Mouse (Mus musculus) adrenal gland, postnatal 4 days (tissue): ENCODE results near the gene 1500015O10Rik. TPM values are rescaled to one million over a fixed set of nuclear protein-coding genes. Genes with fewer than 3 reads are reported as not detected.
A peak's percentile ranks its signal among the peaks of the same experiment; 100 is the strongest.

Source experiments
- DNase-seq, 2 experiments: peaks; one replicate each; pipeline ENCODE4 v3.0.0; 2021 to 2022; ENCODE audit warnings: low spot score in 2 of 2, mixed read lengths in 2 of 2
- long read RNA-seq, 2 experiments: library from polyadenylated mRNA; stranded (forward); transcript quantifications; one replicate each; pipeline ENCODE4 v2.0.0; 2021
- total RNA-seq, 2 experiments: library from RNA; stranded (reverse); gene quantifications; 2 replicates each; pipeline ENCODE4 v1.2.3; 2021

Gene 1500015O10Rik
- 10 to 100 TPM; 56.9 to 57.7 TPM for total RNA-seq
- long read RNA-seq, experiment 1, transcript 1500015O10Rik-201 (4 exons, 902 nt), result major isoform, 57 of 133 reads
- long read RNA-seq, experiment 1, partial matches to known transcripts, result 75 of 133 reads
- long read RNA-seq, experiment 1, other reads (novel, unspliced or antisense), result 1 of 133 reads
- long read RNA-seq, experiment 2, transcript 1500015O10Rik-201 (4 exons, 902 nt), result major isoform, 37 of 88 reads
- long read RNA-seq, experiment 2, partial matches to known transcripts, result 51 of 88 reads
- long read RNA-seq, experiment 2, other reads (novel, unspliced or antisense), result 0 of 88 reads

DNA sequence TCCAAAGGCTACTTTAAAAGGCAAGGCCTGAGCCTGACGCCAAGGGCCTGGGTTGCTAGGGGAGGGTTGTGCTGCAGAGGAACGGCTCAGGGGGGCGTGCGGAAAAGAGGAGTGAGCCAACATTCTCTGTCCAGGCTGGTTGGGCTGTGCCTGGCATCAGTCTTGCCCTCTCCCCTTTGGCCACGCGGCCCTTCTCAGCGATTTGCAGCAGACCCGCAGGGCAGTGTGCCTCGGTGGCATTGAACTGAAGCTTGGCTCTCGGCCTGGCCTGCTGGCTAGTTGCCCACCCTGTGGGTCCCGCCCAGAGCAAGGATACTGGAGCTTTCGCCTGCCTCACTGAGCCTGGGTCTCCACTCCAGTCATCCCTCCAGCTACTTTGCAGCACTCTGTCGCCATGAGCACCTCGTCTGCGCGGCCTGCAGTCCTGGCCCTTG, at the start of gene 1500015O10Rik:
TSS of gene 1500015O10Rik (plus strand) at position 112 of the 434 bp plus-strand sequence.
- DNase-seq, result peak; percentile 42 to 46

- no peak for DNase-seq
These were observed 40.4 kb upstream of the 1500015O10Rik start for GRCm38 (mm10) chr1:43689983-43690382.

DNA sequence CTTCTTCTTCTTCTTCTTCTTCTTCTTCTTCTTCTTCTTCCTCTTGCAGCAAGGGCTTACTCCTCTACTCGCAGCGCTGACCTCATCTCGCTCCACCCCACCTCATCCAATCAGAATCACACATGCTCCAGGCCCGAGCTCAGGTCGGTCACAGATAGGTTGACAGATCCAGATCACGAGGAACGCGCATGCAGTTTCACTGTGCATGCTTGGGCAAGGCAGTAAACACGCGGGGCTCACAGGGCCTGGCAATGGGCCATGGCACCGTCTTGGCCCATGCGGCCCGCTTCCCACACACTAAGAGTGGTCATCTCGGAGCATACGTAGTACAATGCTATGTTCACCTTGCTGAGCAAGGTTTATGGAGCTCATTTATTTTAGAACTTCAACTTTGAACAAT, 39.9 kb upstream of the 1500015O10Rik start:
- no peak for DNase-seq

- no peak for DNase-seq
These were observed 36.3 kb upstream of the 1500015O10Rik start for GRCm38 (mm10) chr1:43694076-43694475.

DNA sequence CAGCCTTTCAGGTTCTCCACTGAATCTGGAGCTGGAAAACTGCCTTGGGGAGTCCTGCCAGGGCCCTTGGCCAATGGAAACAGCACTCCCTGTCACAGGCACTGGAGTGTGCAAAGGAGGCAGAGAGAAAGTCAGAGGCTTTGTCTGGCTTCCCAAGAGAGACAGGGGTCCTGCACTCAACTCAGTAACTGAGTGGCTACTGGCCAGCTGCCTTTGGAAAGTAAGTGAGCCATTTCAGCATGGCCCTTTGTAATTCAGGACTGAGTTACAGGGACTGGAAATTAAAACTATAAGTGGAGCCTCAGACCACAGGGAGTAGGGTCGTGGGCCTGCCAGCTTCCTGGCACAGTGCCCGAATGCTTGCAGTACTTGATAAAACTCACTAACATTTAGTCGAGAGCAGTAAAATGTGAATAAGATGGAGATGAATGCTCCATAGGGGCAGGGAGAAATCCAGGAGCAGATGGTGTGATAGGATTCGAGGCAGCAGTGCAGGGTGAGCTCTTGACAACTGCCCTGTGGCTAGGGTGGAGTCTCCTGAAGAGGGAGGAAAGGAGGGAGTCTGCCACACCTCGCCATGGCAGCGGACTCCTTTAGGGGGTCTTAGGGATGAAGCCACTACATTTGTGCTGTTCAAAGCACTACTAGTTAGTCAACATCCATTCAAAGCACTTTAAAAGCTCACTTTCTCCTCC, 35.4 kb upstream of the 1500015O10Rik start:
- DNase-seq, result peak; percentile 11 to 12

DNA sequence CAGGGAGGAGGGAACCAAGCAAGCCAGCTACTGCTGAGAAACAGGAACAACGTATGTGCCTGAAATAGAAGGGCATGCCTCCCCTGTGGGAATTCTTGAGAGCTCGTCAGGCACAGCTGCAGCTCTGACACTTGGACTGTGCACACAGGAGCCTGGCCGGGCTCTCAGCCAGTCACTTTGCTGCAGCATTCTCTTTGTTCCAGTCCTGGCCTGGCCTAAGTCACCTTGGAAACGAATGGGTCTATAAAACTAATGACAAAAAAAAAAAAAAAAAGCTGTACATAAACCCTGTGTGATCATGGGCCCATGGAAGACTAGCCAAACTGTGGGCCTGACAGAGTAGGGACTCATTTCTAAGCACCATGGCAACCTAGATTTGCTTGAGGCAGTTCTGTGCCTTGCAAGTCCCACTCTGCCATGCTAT, 31.8 kb upstream of the 1500015O10Rik start:
- no peak for DNase-seq

DNA sequence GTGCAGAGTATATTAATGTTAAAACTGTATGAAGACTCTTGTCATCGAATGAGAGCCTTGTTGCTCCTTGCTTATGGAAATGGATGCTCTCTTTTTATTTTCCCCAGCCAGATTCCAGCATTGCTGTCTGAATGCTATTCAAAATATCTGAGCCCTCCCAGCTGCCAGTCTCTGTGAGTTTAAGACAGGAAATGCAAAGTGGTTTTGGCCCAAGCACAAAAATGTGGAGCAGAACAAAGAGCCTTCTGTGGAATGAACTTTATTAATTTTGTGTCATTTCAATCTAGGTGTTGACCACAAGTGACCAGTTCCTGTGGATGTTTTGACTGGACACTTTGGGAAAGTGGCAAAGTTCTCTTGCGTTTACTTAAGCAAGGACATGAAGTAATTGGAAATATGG, 15.6 kb upstream of the 1500015O10Rik start:
- DNase-seq, result no peak

DNA sequence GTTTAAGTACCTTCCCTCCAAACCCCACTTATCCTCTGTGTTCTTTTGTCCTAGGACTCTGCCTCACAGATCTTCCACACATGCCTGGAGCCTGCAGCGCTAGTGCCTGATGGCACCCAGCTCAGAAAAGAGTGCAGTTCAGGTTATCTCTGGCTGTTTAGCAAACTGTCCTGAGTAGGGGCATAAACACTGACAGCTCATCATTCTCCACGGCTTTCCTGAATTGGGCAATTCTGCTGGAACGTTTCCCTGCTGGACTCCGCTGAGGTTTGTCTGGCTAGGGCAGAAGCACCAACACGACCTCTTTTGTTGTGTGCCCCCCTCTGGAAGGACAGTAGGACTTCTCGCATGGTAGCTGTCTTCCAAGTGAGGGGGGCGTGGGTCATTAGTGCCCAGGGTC, 12.4 kb upstream of the 1500015O10Rik start:
- DNase-seq, result no peak

GRCm38 (mm10) chr1:43718793-43719192, 11.6 kb upstream of the 1500015O10Rik start:
- DNase-seq, result no peak

GRCm38 (mm10) chr1:43722459-43722858, 7.9 kb upstream of the 1500015O10Rik start:
- no peak for DNase-seq

DNA sequence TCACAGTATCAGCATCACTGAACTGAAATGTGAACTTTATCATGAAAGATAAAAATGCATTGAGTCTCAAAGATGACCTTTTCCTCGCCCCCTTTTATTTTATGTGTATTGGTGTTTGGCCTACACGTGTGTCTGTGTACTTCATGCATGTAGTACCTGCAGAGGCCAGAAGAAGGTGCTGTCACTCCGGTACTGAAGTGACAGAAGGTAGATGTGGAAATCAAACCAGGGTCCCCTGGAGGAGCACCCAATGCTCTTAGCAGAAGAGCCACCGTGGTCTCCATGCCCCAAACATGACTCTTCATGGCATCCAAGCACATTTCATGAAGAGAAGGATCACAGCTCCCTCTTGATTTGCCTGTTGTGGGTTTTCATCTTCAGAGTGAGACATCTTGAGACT, 1.7 kb downstream of the 1500015O10Rik start:
- no peak for DNase-seq

GRCm38 (mm10) chr1:43732657-43733056, 2.3 kb downstream of the 1500015O10Rik start:
- no peak for DNase-seq

- DNase-seq, result peak in 1 of 2 experiments; percentile 20
These were observed 7.6 kb downstream of the 1500015O10Rik start for GRCm38 (mm10) chr1:43737812-43738518.

DNA sequence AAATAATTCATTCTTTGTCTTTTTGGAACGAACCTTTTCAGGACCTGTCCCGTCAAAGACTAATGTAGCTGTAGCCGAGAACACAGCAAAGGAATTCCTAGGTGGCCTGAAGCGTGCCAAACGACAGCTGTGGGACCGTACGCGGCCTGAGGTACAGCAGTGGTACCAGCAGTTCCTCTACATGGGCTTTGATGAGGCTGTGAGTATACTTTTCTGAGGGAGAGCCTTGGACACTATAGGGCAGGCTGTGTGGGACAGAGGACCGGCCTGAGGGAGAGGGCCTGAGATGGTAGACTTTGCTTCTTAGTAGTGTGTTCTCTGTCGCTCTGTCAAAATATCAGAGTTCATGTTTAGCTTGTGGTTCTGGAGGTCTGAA, 8.1 kb downstream of the 1500015O10Rik start:
- no peak for DNase-seq

- no peak for DNase-seq
These were observed 24.3 kb downstream of the 1500015O10Rik start for GRCm38 (mm10) chr1:43754448-43755312.

DNA sequence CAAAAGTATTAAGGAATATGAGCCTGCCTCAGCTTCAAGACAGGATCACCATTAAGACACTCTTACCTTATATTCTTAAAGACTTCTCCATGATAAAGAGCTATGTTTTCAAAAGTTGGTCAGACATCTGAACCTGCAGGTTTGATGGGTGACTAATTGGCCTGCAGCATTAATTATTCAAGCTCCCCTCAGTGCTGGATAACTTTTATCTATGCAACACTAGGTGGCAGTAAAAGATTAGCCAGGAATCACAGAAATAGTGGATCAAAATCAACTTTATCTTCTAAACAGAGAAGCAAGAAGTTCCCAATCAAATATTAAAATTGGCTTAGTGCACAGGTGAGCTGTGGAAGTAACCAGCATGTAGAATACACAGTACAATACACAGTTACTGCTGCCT, 29.7 kb downstream of the 1500015O10Rik start:
- no peak for DNase-seq

- DNase-seq, result no peak
These were observed 34.1 kb downstream of the 1500015O10Rik start for GRCm38 (mm10) chr1:43764481-43764880.

GRCm38 (mm10) chr1:43766328-43766727, 35.9 kb downstream of the 1500015O10Rik start:
- DNase-seq, result no peak

DNA sequence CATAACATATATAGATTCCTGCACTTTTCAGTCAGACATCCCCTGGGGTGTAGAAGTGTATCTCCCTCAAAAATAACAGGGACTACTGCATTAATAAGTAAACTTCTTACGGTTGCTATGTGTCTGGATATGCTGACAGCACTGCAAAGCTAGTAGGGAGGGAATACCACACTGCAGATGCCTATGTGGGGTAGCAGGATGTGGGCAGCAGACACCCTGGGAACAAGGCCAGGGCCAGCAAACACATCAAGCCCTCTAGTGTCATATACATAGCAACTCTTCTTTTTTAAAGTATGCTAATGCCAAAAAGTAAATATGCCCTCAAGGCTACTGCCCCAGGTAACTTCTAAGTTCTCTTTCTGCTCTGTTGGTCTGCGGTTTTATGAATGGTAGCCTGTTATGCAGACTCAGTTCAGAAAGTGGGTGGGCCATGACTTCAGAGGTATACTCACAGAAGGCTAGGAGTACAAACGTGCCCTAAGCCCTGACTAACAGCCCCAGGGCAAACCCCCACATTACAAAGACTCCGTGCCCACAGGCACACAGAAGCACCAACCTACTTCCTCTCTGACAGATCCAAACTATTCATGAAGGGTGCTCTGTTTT, 38.1 kb downstream of the 1500015O10Rik start:
- no peak for DNase-seq

GRCm38 (mm10) chr1:43769348-43769747, 38.9 kb downstream of the 1500015O10Rik start:
- no peak for DNase-seq

DNA sequence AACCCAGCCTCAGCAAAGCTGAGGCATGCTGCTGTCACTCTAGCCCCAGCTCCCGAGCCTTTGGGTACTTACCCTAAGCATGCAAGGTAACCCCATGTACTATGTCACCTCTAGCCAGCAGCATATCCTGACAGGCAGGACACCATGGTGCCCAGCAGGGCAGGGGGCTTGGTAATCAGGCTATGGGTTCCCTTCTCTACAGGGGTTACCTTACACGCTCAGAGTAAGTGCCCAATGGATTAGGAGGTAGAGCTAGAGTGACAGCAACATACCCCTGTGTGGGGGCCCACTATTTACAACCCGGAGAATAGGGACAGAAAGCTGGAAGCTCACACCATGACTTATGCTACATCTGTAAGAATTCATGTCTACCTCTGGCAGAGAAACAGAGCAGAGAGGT, 39.6 kb downstream of the 1500015O10Rik start:
- no peak for DNase-seq
